Mouse (Mus musculus) small intestine, adult 10 weeks (tissue): Measurements from ENCODE around the gene Zfp105. TPM values are rescaled to one million over a fixed set of nuclear protein-coding genes. Genes with fewer than 3 reads are reported as not detected.

ENCODE experiments used
- polyA plus RNA-seq: library from polyadenylated mRNA; stranded (reverse); fragments of 350-450 nt; fragmentation: Illumina TruSeq; extraction: RNeasy Lipid Tissue Mini Kit (QIAGEN cat#74804); gene quantifications from one replicate; pipeline ENCODE4 v1.2.3, GENCODE M21; 2014; ENCODE audit warnings: low replicate concordance

Zfp105 gene
- 1.8 TPM for polyA plus RNA-seq

GRCm38 (mm10) chr9:122922936-122923381 is at the start of gene Zfp105:
Gene Zfp105 (plus strand): TSS chr9:122923072.

GRCm38 (mm10) chr9:122885385-122885784 is 37.5 kb upstream of the Zfp105 start, which contains the start of gene Zkscan7:
Gene Zkscan7 (plus strand): TSS chr9:122885685.

GRCm38 (mm10) chr9:122950643-122951475 is 28.0 kb downstream of the Zfp105 start, which contains the start of the genes 1110059G10Rik and Kif15:
Gene 1110059G10Rik (minus strand): TSS chr9:122951000.
Gene Kif15 (plus strand): TSS chr9:122951046.

Other genes with a start within 250 kb of the Zfp105 start
- gene Topaz1, start 175.7 kb upstream of the Zfp105 start, polyA plus RNA-seq: 0.22 TPM
- 11.8 TPM for gene Tcaim, start 117.5 kb upstream of the Zfp105 start, polyA plus RNA-seq
- not detected for gene Gm35549, start 79.0 kb upstream of the Zfp105 start, polyA plus RNA-seq
- 134 TPM for gene Zfp445, start 57.1 kb upstream of the Zfp105 start, polyA plus RNA-seq
- 22.1 TPM for gene Zkscan7, start 37.4 kb upstream of the Zfp105 start, polyA plus RNA-seq
- gene 1110059G10Rik, start 27.9 kb downstream of the Zfp105 start, polyA plus RNA-seq: 160 TPM
- 58.2 TPM for gene Kif15, start 28.0 kb downstream of the Zfp105 start, polyA plus RNA-seq
- gene Tmem42, start 98.3 kb downstream of the Zfp105 start, polyA plus RNA-seq: 7.7 TPM
- gene Tgm4, start 111.7 kb downstream of the Zfp105 start, polyA plus RNA-seq: not detected
- 37.4 TPM for gene Zdhhc3, start 190.1 kb downstream of the Zfp105 start, polyA plus RNA-seq
- 15.6 TPM for gene Exosc7, start 190.1 kb downstream of the Zfp105 start, polyA plus RNA-seq
- gene Clec3b, start 227.9 kb downstream of the Zfp105 start, polyA plus RNA-seq: not detected